8 mouse cellular contexts compared by ENCODE assay signal in the genomic region with DNA sequence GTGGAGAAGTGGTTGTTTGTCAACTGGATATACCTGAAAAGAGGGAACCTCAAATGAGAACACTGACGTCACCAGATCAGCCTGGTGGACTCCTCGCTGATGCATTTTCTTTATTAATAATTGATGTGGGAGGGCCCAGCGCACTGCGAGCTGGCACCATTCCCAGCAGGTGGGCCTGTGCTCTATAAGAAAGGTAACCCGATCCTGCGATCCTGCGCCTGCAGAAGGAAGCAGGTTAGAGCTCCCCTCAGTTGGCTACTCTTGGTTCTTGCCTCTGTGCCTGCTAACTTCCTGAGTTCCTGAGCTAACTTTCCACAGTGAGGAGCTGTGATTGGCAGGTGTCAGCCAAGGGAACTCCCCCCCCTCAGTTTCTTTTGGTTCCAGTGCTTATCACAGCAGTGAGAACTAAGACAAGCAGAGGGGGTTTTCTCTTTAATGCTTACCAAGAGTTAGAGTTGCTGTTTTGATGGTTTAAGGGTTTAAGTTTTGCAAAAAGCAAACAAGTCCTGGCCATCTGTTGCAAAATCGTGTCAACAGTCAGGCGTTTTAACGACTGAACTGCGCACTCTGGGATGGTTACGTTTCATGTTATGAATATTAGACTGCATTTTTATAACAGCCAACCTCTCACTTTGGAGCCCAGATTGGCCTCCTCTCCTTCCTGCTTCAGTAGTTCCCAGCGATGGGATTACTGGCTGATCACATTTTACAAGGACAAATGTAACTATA. TPM values are rescaled to one million over a fixed set of nuclear protein-coding genes. Genes with fewer than 3 reads are reported as not detected.
A peak's percentile ranks its signal among the peaks of the same experiment; 100 is the strongest.
DNase-seq lines count a peak whose midpoint lies in the region; ATAC-seq lines count a peak whose summit lies in the region.

No protein-coding gene starts in this region.

- peaks cover 94% of the 10 kb centered on the region for H3K27me3 ChIP-seq in kidney, embryonic 14.5 days (ENCODE audit: control insufficient read depth, insufficient read depth, low read length)
- H3K27me3 ChIP-seq in embryonic facial prominence, embryonic 11.5 days (ENCODE audit: control insufficient read depth, insufficient read depth, low read length), result peaks cover 74% of the 10 kb centered on the region
- H3K27me3 ChIP-seq in hindbrain, embryonic 16.5 days (replicated peaks; ENCODE audit: control insufficient read depth, insufficient read depth, low read length), result peaks cover 83% of the 10 kb centered on the region
- H3K27me3 ChIP-seq in midbrain, embryonic 13.5 days, result peaks cover 99% of the 10 kb centered on the region

- H3K36me3 ChIP-seq in kidney, embryonic 14.5 days (ENCODE audit: control insufficient read depth, insufficient read depth, low read length), result no peaks in the 10 kb centered on the region
- no peaks in the 10 kb centered on the region for H3K36me3 ChIP-seq in embryonic facial prominence, embryonic 11.5 days (replicated peaks; ENCODE audit: control insufficient read depth, insufficient read depth, low read depth, low read length)
- no peaks in the 10 kb centered on the region for H3K36me3 ChIP-seq in hindbrain, embryonic 16.5 days (ENCODE audit: control insufficient read depth, insufficient read depth, low read length)
- H3K36me3 ChIP-seq in midbrain, embryonic 13.5 days, result no peaks in the 10 kb centered on the region

- H3K27ac ChIP-seq in kidney, embryonic 14.5 days (ENCODE audit: low read depth, low read length), result no peak overlapping the region
- H3K27ac ChIP-seq in embryonic facial prominence, embryonic 11.5 days (replicated peaks; ENCODE audit: low read depth, low read length), result no peak overlapping the region
- H3K27ac ChIP-seq in hindbrain, embryonic 16.5 days (ENCODE audit: low read depth, low read length), result no peak overlapping the region
- H3K27ac ChIP-seq in midbrain, embryonic 13.5 days, result no peak overlapping the region

- H3K9ac ChIP-seq in kidney, embryonic 14.5 days (ENCODE audit: low read depth, low read length), result no peak overlapping the region
- no peak overlapping the region for H3K9ac ChIP-seq in embryonic facial prominence, embryonic 11.5 days (replicated peaks; ENCODE audit: low read length)
- H3K9ac ChIP-seq in hindbrain, embryonic 16.5 days (ENCODE audit: low read depth, low read length), result no peak overlapping the region; the same call in 1 of the 2 replicates
- no peak overlapping the region for H3K9ac ChIP-seq in midbrain, embryonic 13.5 days (replicated peaks)

- WGBS in kidney, embryonic 14.5 days, result 7% methylated on average over 13 of the region's 13 CpGs
- 7% methylated on average over 13 of the region's 13 CpGs for WGBS in embryonic facial prominence, embryonic 11.5 days
- 4% methylated on average over 13 of the region's 13 CpGs for WGBS in hindbrain, embryonic 16.5 days
- 8% methylated on average over 13 of the region's 13 CpGs for WGBS in midbrain, embryonic 13.5 days

- H3K9me3 ChIP-seq in kidney, embryonic 14.5 days (ENCODE audit: control insufficient read depth, low read length), result no peaks in the 10 kb centered on the region
- H3K9me3 ChIP-seq in embryonic facial prominence, embryonic 11.5 days (replicated peaks; ENCODE audit: control insufficient read depth, low read length), result no peaks in the 10 kb centered on the region
- no peaks in the 10 kb centered on the region for H3K9me3 ChIP-seq in hindbrain, embryonic 16.5 days (ENCODE audit: control insufficient read depth, low read length)
- no peaks in the 10 kb centered on the region for H3K9me3 ChIP-seq in midbrain, embryonic 13.5 days

- no peak for ATAC-seq in kidney, embryonic 14.5 days (ENCODE audit: low FRiP score, low TSS enrichment)
- no peak for ATAC-seq in embryonic facial prominence, embryonic 11.5 days (replicated peaks; ENCODE audit: insufficient number of reproducible peaks, low FRiP score, low TSS enrichment, low read depth)
- ATAC-seq in hindbrain, embryonic 16.5 days, result no peak
- ATAC-seq in midbrain, embryonic 13.5 days, result no peak

- peak overlapping the region; percentile 69; the same call in 1 of the 2 replicates for H3K4me2 ChIP-seq in kidney, embryonic 14.5 days (replicated peaks; ENCODE audit: low read depth, low read length)
- H3K4me2 ChIP-seq in embryonic facial prominence, embryonic 11.5 days (ENCODE audit: low read depth, low read length), result peak overlapping the region; percentile 86
- peak overlapping the region; percentile 87 for H3K4me2 ChIP-seq in hindbrain, embryonic 16.5 days (ENCODE audit: low read length)
- H3K4me2 ChIP-seq in midbrain, embryonic 13.5 days (replicated peaks), result peak overlapping the region; percentile 86

- peak overlapping the region; percentile 42; the same call in 1 of the 2 replicates for H3K4me3 ChIP-seq in kidney, embryonic 14.5 days (ENCODE audit: low read length)
- H3K4me3 ChIP-seq in embryonic facial prominence, embryonic 11.5 days (ENCODE audit: low read depth, low read length), result no peak overlapping the region
- peak overlapping the region; percentile 53 for H3K4me3 ChIP-seq in hindbrain, embryonic 16.5 days (ENCODE audit: low read length)
- peak overlapping the region; percentile 51 for H3K4me3 ChIP-seq in midbrain, embryonic 13.5 days (replicated peaks)

- DNase-seq in kidney, postnatal 36 days, result no peak
- DNase-seq in embryonic facial prominence, embryonic 11.5 days (ENCODE audit: low spot score), result peak; percentile 31
- DNase-seq in c-Kit-positive CD71-positive TER-119-positive erythroid progenitor cells, embryonic 14.5 days (ENCODE audit: low spot score), result no peak
- DNase-seq in adrenal gland, postnatal 4 days (ENCODE audit: low spot score in 2 of 2), result no peak
- no peak for DNase-seq in right cerebral cortex, postnatal 4 days

- peaks cover 11% of the 10 kb centered on the region for H3K4me1 ChIP-seq in kidney, embryonic 14.5 days (ENCODE audit: control insufficient read depth, insufficient read depth, low read length)
- H3K4me1 ChIP-seq in embryonic facial prominence, embryonic 11.5 days (ENCODE audit: control insufficient read depth, insufficient read depth, low read length), result peaks cover 9% of the 10 kb centered on the region
- H3K4me1 ChIP-seq in hindbrain, embryonic 16.5 days (ENCODE audit: control insufficient read depth, insufficient read depth, low read depth, low read length), result peaks cover 21% of the 10 kb centered on the region
- H3K4me1 ChIP-seq in midbrain, embryonic 13.5 days (replicated peaks), result peaks cover 24% of the 10 kb centered on the region

RNA-seq across cellular contexts. Expression of a gene that starts 0.7 kb away (rescaled TPM):
- polyA plus RNA-seq in kidney, embryonic 14.5 days (2014; fragmentation: Nextera tagmentation; extraction: Ambion mirVana), result not detected in 2 replicates
- 2.5 and 2.7 TPM in 2 replicates for polyA plus RNA-seq in embryonic facial prominence, embryonic 11.5 days (2014; fragmentation: Nextera tagmentation; extraction: Ambion mirVana)
- 153 and 190 TPM in 2 replicates for polyA plus RNA-seq in hindbrain, embryonic 16.5 days (2015; fragmentation: Nextera tagmentation; extraction: Ambion mirVana)
- 11.3 and 12.6 TPM in 2 replicates for polyA plus RNA-seq in midbrain, embryonic 13.5 days (2015; fragmentation: Nextera tagmentation; extraction: Ambion mirVana)
- under 1 TPM in 1 of 2 experiments, not detected in 1; 0.65 TPM for total RNA-seq in adrenal gland, postnatal 4 days (2021)

RNA-seq across cellular contexts. Expression of a gene that starts 43.6 kb away (rescaled TPM):
- not detected in 2 replicates for polyA plus RNA-seq in kidney, embryonic 14.5 days (2014; fragmentation: Nextera tagmentation; extraction: Ambion mirVana)
- polyA plus RNA-seq in embryonic facial prominence, embryonic 11.5 days (2014; fragmentation: Nextera tagmentation; extraction: Ambion mirVana), result 2.3 and 2.7 TPM in 2 replicates
- 6.1 and 11.4 TPM in 2 replicates for polyA plus RNA-seq in hindbrain, embryonic 16.5 days (2015; fragmentation: Nextera tagmentation; extraction: Ambion mirVana)
- 2.8 and 4.2 TPM in 2 replicates for polyA plus RNA-seq in midbrain, embryonic 13.5 days (2015; fragmentation: Nextera tagmentation; extraction: Ambion mirVana)
- under 1 TPM in 1 of 2 experiments, not detected in 1; 0.11 TPM for total RNA-seq in adrenal gland, postnatal 4 days (2021)

Comparison
In these comparisons a context has a peak if more than half of its experiments do, and no peak if none do; other contexts are left out.
1. RNA of a gene that starts 0.7 kb away (polyA plus RNA-seq): 153 to 190 TPM in hindbrain, embryonic 16.5 days; 11.3 to 12.6 TPM in midbrain, embryonic 13.5 days, 2.5 to 2.7 TPM in embryonic facial prominence, embryonic 11.5 days and not detected in kidney, embryonic 14.5 days; every median in the first group is over 10 times any median in the second.
2. Peak in every context shown above with its lines, with median percentiles within 50 percentile points of each other: H3K4me2 ChIP-seq.